Mouse (Mus musculus): ENCODE results near the gene Slc46a1. TPM values are rescaled to one million over a fixed set of nuclear protein-coding genes. Genes with fewer than 3 reads are reported as not detected.

Slc46a1 gene
- polyA plus RNA-seq, 1 experiment = 1.6 TPM

GRCm38 (mm10) chr11:78515549-78516325 is 50.2 kb downstream of the Slc46a1 start:
- WGBS = 63% methylated on average over 2 of the region's 2 CpGs
- Histone ChIP-seq H3K27ac (ENCODE audit: control insufficient read depth, insufficient read depth, low read depth, low read length, poor library complexity) (no peak overlapping the region), H3K4me1 (ENCODE audit: control insufficient read depth, insufficient read depth, low read length) (no peaks in the 10 kb centered on the region), H3K4me3 (replicated peaks; ENCODE audit: control insufficient read depth, low read depth, low read length) (no peak overlapping the region)
- peak; percentile 45; the same call in 1 of the 2 replicates for TF ChIP-seq CTCF (IDR thresholded peaks at IDR 0.05; ENCODE audit: control insufficient read depth, insufficient read depth, low read length)
- TF ChIP-seq POLR2A (IDR thresholded peaks at IDR 0.05; ENCODE audit: borderline replicate concordance, control insufficient read depth, low read depth, low read length) = no peak

GRCm38 (mm10) chr11:78518931-78519330 is 53.4 kb downstream of the Slc46a1 start:
- Histone ChIP-seq H3K4me1 (ENCODE audit: control insufficient read depth, insufficient read depth, low read length) (no peaks in the 10 kb centered on the region), H3K4me3 (replicated peaks; ENCODE audit: control insufficient read depth, low read depth, low read length) (no peak overlapping the region), H3K27ac (ENCODE audit: control insufficient read depth, insufficient read depth, low read depth, low read length, poor library complexity) (no peak overlapping the region)
- TF ChIP-seq CTCF (IDR thresholded peaks at IDR 0.05; ENCODE audit: control insufficient read depth, insufficient read depth, low read length) (no peak), POLR2A (IDR thresholded peaks at IDR 0.05; ENCODE audit: borderline replicate concordance, control insufficient read depth, low read depth, low read length) (no peak)
- WGBS = 89% methylated on average over 10 of the region's 10 CpGs

Other genes with a start within 250 kb of the Slc46a1 start
- gene Sdf2, start 220.0 kb upstream of the Slc46a1 start, polyA plus RNA-seq (2011; ENCODE audit: insufficient read depth, insufficient read length, low replicate concordance, missing spikeins) = 47.7 and 67.8 TPM in 2 replicates
- 15.1 and 30.7 TPM in 2 replicates for gene Supt6, start 219.7 kb upstream of the Slc46a1 start, polyA plus RNA-seq (2011; ENCODE audit: insufficient read depth, insufficient read length, low replicate concordance, missing spikeins)
- gene 2610507B11Rik, start 203.9 kb upstream of the Slc46a1 start, polyA plus RNA-seq (2011; ENCODE audit: insufficient read depth, insufficient read length, low replicate concordance, missing spikeins) = 25.9 and 50.3 TPM in 2 replicates
- 2.4 and 3.9 TPM in 2 replicates for gene BC030499, start 174.9 kb upstream of the Slc46a1 start, polyA plus RNA-seq (2011; ENCODE audit: insufficient read depth, insufficient read length, low replicate concordance, missing spikeins)
- gene Spag5, start 164.2 kb upstream of the Slc46a1 start, polyA plus RNA-seq (2011; ENCODE audit: insufficient read depth, insufficient read length, low replicate concordance, missing spikeins) = 70.4 and 91.6 TPM in 2 replicates
- gene Aldoc, start 142.7 kb upstream of the Slc46a1 start, polyA plus RNA-seq (2011; ENCODE audit: insufficient read depth, insufficient read length, low replicate concordance, missing spikeins) = 2.9 and 8.4 TPM in 2 replicates
- 7.3 and 16.7 TPM in 2 replicates for gene Pigs, start 137.3 kb upstream of the Slc46a1 start, polyA plus RNA-seq (2011; ENCODE audit: insufficient read depth, insufficient read length, low replicate concordance, missing spikeins)
- gene Unc119, start 122.2 kb upstream of the Slc46a1 start, polyA plus RNA-seq (2011; ENCODE audit: insufficient read depth, insufficient read length, low replicate concordance, missing spikeins) = 35.6 and 71.9 TPM in 2 replicates
- not detected in 2 replicates for gene Foxn1, start 79.1 kb upstream of the Slc46a1 start, polyA plus RNA-seq (2011; ENCODE audit: insufficient read depth, insufficient read length, low replicate concordance, missing spikeins)
- not detected in 2 replicates for gene Slc13a2, start 43.5 kb upstream of the Slc46a1 start, polyA plus RNA-seq (2011; ENCODE audit: insufficient read depth, insufficient read length, low replicate concordance, missing spikeins)
- gene Sarm1, start 32.1 kb downstream of the Slc46a1 start, polyA plus RNA-seq (2011; ENCODE audit: insufficient read depth, insufficient read length, low replicate concordance, missing spikeins) = not detected in 2 replicates
- gene Vtn, start 33.4 kb downstream of the Slc46a1 start, polyA plus RNA-seq (2011; ENCODE audit: insufficient read depth, insufficient read length, low replicate concordance, missing spikeins) = 6.2 and 19.7 TPM in 2 replicates
- gene Sebox, start 37.8 kb downstream of the Slc46a1 start, polyA plus RNA-seq (2011; ENCODE audit: insufficient read depth, insufficient read length, low replicate concordance, missing spikeins) = not detected in 2 replicates
- 6.5 and 16.5 TPM in 2 replicates for gene Tmem199, start 46.5 kb downstream of the Slc46a1 start, polyA plus RNA-seq (2011; ENCODE audit: insufficient read depth, insufficient read length, low replicate concordance, missing spikeins)
- gene Poldip2, start 46.5 kb downstream of the Slc46a1 start, polyA plus RNA-seq (2011; ENCODE audit: insufficient read depth, insufficient read length, low replicate concordance, missing spikeins) = 14.2 and 19.0 TPM in 2 replicates
- 5.4 and 11.7 TPM in 2 replicates for gene Tnfaip1, start 70.6 kb downstream of the Slc46a1 start, polyA plus RNA-seq (2011; ENCODE audit: insufficient read depth, insufficient read length, low replicate concordance, missing spikeins)
- gene Ift20, start 70.7 kb downstream of the Slc46a1 start, polyA plus RNA-seq (2011; ENCODE audit: insufficient read depth, insufficient read length, low replicate concordance, missing spikeins) = 28.2 and 42.1 TPM in 2 replicates
- 16.1 and 27.3 TPM in 2 replicates for gene Tmem97, start 85.1 kb downstream of the Slc46a1 start, polyA plus RNA-seq (2011; ENCODE audit: insufficient read depth, insufficient read length, low replicate concordance, missing spikeins)
- gene Nlk, start 231.7 kb downstream of the Slc46a1 start, polyA plus RNA-seq (2011; ENCODE audit: insufficient read depth, insufficient read length, low replicate concordance, missing spikeins) = 18.1 and 44.6 TPM in 2 replicates